Mouse (Mus musculus) R1 (cell line): ENCODE data around the gene Tusc1.

Experiments
- DNase-seq: peaks from one replicate; pipeline ENCODE4 v3.0.0-alpha.2; 2018; ENCODE audit warnings: low read depth, low spot score

Gene Tusc1

DNA sequence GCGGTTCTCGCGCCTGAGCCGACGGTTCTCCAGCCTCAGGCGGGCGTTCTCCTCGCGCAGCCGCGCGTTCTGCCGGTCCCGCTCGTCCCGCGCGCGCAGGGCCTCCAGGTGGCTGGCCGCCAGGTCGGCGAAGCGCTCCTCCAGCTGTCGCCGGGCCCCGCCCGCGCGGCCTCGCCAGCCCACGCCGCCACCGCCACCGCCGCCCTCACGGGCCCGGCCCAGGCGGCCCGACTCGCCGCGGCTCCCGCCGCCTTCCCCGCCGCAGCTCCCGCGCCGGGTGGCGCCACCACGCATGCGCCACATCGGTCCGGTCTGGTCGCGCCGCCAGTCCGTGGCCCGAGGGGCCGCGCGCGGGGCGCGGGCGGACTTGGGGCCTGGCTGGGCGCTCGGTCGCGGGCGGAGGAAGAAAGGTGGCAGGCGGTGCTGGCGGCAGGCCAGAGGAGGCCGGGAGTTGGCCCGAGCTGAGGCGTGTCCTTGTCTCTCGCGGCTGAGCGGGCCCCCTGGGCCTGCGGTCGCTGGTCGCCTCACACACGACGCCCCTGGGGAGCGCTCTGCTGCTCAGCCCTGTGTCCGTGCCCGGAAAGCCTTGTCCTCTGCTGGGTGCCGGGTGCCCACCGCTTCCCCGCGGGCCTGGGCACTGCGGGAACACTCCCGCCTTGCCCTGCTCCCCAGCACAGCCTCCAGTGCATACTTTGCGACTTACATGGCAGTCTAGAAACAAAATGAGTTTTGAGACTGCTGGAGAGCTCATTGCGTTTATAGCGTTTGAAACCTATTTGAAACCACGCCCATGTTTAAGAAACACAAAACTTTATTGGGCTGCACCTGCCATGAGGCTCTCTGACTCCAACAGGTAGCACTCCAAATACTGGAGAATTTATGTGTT is at the start of gene Tusc1:
Gene Tusc1, minus strand, starts transcription at position 394 of the 886 bp plus-strand sequence.
- DNase-seq = peak; percentile 71

- peak; percentile 4 for DNase-seq
These were observed 17.6 kb upstream of the Tusc1 start for GRCm38 (mm10) chr4:93352930-93353329.

- DNase-seq = no peak
These were observed 9.0 kb upstream of the Tusc1 start for GRCm38 (mm10) chr4:93344357-93344756.

DNA sequence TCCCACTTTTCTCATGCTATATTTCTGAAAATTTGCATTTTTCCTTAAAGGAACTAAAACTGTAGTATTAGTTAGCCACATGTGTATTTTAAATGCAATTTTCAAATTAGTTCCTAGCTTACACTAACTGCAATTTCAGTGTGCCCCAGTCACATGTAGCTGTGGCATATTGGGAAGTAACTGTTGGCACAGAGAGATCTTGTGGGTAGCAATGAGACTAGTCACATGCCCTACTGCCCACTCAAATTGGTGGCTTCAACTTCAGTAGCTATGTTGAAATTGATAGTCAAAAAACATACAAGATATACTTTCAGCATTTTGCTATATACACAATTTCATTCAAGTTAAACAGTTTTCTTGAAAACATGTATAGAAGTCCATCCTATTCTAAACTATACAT is 6.3 kb upstream of the Tusc1 start:
- no peak for DNase-seq

- no peak for DNase-seq
These were observed 2.7 kb upstream of the Tusc1 start for GRCm38 (mm10) chr4:93337977-93338376.

DNA sequence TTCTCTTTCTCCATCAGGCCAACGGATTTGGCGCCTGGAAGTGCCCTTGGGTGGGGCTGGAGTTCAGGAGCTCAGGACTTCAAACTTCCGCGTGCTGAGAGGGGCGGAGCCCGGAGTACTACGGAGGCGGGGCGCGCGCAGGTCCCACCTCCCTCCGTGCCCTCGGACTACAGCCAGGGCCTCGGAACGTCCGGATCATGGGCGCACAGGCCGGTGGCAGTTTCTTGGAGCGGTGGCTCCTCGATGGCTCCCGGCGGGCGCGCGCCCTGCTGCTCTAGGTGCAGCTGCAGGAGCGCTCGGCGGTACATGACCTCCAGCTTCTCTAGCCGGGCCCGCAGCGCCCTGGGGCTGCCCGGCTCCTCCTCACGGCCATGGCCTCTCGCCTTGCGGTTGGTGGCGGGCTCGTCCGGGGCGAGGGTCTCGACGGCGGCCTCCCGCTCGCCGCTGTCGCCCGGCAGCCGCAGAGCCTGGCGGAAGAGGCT is 634 bp downstream of the Tusc1 start:
- DNase-seq = peak; percentile 83

- no peak for DNase-seq
These were observed 27.8 kb downstream of the Tusc1 start for GRCm38 (mm10) chr4:93307486-93307885.

- no peak for DNase-seq
These were observed 49.2 kb downstream of the Tusc1 start for GRCm38 (mm10) chr4:93286065-93286464.
